Mouse (Mus musculus) small intestine, adult 2 months (tissue): ENCODE measurements around the gene Amn1.

Experiments
- CTCF ChIP-seq: fragments of 200-500 bp; IDR thresholded peaks from 2 replicates; pipeline ENCODE4 v1.5.1; 2012; ENCODE audit warnings: low read depth, mild to moderate bottlenecking, control low read depth, inconsistent platforms, low read length, moderate library complexity, mixed read lengths; ENCODE audit not compliant: insufficient replicate concordance, insufficient read length; ENCODE audit errors: extremely low read depth
- POLR2A ChIP-seq: fragments of 200-500 bp; IDR thresholded peaks from 2 replicates; pipeline ENCODE4 v1.6.1; 2012; ENCODE audit warnings: low read depth, mild to moderate bottlenecking, control low read depth, inconsistent platforms, low read length, moderate library complexity

GRCm38 (mm10) chr6:149139471-149139870 lies 49.0 kb downstream of the Amn1 start, which contains the start of gene Etfbkmt:
- TF ChIP-seq CTCF (no peak), POLR2A (no peak)
